Mouse (Mus musculus): Measurements from ENCODE around the gene Bpgm.

Gene Bpgm

DNA sequence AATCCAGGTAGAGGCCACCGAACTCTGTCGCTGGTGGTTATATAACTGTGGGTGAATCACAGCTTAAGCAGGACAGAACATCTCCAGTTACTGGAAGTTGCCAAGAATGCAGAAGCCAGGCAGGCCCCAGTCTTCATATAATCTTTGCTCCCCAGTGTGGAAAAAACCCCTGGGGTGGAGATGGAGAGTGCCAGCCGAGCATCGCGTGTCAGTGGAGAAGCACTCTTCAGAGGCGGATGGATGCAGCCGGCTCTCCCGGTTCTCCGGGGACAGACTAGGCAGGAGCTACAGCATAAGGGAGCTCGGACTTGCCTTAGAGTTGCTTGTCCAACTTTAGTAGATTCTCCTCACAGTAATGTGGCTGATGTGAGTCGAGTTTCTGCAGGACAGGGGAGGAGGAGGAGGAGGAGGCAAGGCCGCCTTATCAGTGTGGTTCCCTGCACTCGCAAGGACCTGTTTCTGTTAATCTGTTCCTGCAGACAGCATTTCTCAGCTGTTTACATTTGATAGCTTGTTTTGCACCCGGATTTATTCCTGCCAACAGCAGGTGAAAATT, 10.1 kb downstream of the Bpgm start:
- DNase-seq: no peak

DNA sequence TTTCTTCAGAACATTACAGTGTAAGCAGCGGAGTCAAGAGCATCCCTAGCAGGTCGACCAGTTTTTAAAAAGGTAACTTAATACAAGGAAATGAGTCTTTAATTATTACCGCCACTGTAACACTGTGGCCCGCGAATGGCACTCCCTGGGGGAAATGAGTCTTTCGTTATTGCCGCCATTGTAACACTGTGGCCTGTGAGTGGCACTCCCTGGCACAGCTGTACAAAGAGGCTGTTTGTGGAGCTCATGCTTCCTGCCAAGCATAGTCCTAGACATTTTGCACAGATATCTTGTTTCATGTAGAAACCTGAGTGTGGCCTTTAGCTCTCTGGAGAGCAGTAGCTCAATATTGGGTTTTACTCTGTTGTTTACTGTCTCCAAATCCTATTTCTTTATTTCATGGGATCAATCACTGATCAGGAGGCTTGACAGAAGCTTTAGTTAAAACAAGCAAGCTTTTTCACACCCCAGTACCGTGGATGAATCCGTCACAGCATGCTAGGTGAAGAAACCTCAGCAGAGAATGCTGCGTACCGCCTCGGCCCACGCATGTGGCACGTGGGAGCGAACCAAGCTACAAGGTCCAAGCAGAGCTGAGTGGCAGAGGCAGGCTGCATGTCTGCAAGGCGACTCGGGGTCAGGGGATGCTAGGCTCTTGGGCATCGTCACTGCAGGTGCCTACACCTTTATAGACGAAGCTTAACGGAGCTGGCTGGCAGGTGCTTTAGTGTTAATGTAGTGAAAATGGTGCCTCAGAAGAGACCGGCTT, 17.5 kb downstream of the Bpgm start:
- DNase-seq: no peak

DNA sequence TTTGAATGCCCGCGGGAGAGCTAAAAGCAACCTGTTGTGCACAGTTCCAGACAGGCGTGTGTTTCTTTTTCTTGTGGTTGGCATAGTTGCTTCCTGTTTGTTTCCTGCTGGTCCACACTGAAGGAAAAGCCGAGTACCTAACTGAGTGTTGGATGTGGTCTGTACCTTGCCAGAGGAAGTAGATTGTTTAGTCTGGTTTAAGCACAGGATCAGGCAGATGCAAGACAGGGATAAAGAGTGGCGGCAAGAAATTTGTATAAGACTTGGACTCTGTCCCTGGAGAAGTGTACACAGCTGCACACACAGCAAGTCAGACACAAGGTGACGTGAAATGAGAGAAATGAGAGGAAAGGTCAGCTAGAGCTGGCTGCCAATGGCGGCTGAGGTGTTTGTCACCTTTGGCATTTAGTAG, 19.1 kb downstream of the Bpgm start:
- no peak for DNase-seq

DNA sequence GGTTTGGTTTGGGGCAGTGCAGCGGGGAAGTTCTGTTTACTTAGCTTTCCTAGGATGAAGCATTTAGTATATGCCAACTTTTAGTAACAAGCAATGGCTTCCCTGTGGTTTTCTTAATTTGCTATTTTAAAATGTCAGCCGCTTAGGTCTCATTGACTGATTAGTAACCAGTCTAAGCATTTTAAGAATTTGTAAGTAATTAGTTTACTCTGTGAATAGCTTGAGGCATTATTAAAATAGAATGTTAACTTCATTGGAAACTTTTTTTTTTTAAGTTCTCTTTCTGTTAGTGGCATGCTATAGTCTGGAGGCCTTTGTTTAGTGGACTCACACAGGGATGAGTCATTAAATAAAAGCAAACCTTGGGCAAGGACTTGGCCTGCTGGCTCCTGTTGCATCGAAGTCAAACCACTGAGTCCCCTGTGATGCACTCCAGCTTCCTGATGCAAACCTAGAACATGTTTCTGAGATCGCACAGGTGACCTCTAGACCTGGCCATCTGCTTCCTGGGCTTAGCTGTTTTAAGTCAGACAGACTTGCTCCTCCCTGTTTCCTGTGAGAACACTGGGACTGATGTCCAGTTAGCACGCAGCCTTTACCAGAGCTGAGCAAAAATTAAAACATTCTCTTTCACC, 22.1 kb downstream of the Bpgm start:
- no peak for DNase-seq

DNA sequence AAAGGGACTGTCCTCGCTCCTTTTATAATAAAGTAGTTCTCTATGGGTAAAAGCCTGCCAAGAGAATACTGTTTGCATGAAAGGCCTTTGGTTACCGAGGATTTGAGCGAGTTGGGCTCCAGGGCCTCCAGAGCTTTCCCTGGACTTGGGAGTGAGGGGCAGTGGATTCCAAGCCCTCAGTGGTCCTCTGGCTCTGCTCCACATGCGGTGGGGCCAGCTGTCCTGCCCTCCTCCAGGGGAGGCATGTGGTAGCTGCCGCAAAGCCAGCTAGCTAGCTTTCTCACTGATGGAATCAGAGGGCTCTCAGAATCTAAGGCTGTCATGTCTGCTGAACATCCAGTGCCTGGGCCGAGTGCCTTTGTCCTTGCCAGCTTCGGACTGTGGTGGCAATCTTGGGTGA, 26.3 kb downstream of the Bpgm start:
- DNase-seq: no peak

DNA sequence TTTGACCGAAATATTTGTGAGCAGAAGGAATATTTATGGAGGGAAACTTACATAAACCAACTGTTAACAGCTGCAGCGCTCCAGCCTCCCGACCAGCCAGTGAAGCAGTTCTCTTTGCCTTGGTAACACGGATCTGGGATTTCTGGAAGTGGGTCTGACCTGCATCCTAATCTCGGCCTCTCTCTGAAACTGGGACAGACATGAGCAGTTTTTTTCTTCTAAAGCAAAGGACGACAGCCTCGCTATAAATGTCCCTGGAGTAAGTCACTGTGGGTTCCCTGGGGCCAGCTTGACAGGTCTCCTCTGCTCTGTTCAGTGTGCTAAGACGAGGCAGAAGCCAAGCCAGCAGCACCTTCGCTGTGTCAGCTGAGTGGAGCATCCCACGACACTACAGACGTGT, 29.9 kb downstream of the Bpgm start:
- DNase-seq: no peak

DNA sequence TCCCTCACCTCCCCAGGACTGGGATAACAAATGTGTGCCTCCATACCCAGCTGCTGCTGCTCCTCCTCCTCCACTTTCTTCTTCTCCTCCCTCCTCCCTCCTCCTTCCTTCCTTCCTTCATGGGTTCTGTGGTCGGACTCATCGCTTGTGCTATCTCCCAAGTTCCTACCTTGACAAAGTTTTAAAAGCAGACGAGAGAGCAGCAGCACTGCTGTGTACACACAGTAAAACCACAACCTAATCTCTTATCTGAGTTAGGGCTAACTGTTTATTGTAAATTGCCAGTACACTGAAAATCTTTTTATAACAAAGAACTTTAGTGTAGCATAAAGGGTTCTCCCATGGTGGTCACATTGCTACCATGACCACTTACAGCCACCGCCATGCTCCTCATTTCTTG, 31.6 kb downstream of the Bpgm start:
- DNase-seq: no peak

DNA sequence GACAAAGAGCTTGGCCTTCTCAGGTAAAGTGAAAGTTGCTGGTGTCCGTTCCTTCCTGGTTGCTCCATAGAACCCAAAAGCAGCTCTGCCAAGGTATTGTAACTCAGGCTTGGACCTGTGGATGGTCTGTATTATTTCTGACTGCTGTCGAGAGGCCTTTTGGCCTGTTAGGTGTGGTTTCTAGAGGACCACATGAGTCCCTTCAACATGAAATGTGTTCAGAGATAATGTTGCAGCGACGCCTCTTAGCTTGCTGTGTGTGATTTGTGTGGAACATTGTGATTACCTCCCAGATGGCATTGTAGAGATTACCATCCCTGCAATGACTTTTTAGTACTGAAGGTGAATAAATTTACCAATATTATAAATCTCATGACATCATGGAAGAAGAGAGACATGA, 32.0 kb downstream of the Bpgm start:
- no peak for DNase-seq

DNA sequence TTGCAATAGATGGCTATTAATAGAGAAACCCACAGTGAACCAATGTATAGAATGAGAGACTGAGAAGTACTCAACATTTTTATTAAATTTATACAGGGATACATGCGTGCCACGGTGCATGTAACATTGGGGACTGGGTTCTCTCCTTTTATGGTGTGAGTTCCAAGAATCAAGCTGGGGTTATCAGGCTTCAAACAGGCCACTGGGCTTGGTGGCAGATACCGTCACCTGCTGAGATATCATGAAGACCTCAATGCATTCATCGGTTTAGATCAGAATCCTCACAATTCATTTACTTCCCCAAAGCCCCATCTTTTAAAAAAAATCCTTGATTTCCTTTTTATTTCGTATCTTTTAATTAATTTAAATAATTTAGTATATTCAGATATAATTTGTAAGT, 34.3 kb downstream of the Bpgm start:
- no peak for DNase-seq

DNA sequence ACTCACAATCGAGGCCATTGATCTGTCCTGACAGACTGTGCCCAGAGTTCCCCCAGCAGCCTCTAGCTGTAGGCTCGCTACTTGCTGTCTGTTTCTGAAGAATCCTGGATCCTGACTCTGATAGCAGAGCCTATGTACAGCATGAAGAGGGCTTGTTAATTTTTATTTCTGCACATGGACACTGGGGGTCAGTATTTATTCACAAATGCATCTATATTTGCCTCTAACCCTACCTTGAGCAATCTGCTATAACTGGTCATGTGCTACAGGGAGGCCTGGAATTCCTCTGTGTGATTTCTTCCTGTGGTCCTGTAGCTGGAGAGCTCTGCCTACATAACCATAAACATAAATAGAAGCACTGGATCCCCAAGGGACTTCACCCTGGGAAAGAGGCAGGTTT, 35.4 kb downstream of the Bpgm start:
- DNase-seq: no peak

DNA sequence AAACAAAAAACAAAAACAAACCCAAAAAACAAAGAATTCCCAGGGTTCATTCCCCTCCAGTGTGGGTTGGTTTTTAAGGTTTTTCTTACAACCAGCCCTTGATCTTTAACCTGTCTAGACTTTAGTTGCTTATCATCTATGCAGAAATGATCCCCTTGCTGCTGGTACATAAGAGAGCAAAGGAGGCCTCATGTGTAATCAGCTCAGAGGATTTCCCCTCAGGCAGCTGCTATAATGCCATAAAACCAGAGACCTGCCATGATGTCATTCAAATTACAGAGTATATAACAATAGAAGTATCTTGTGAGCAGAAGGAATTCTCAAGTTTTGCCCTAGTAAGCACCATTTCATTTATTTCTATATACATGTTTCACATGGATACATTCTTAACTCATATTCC, 36.7 kb downstream of the Bpgm start:
- DNase-seq: no peak

DNA sequence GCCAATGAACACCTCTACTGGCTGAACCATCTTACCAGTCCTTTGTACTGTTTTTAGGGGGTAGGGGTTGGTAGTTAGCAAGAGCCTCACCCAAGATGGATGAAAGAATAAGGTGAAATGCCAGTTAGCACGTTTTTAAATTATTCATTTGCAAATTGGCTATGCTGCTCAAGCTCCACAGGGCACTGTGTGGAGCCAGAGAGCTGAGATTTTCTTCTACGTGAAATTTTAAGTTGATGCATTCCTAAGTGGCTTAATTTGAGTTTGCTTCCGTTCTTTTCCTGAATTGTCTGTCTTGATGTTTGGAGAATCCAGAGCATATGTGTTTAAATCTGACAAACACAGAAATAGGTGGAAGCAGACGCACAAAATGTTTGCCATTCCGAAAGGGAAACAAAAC, 38.6 kb downstream of the Bpgm start:
- no peak for DNase-seq

DNA sequence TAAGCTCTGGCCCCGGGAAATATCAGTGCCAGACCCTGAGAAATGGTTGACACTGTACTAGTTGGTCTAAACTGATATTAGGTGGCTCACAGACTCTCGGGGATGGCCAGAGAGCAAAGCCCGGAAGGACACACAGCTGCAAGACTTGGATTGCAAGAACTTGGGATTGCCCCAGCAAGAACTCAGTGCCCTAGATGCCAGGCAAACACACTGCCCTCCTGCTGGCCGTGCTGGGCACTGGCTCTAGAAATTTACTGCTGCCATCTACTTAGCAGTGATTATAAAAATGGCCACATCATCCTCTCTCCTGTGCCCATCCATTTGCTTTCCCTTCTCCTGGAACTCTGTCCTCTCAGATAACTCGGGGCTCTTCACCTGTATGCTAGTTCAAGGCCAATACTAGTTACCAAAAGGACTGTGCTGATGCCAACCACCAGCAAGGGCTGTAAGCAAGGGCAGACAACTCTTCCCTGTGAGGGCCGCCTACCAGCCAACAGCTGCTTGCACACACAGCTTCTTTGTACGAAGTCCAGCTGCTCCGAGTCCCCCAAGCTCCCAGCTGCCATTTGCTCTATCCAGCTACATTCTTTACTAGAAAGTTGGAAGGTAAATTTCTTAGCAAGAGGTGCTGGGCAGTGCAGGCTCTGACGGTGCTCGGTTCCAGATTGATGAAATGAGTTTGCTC, 39.2 kb downstream of the Bpgm start:
- no peak for DNase-seq

DNA sequence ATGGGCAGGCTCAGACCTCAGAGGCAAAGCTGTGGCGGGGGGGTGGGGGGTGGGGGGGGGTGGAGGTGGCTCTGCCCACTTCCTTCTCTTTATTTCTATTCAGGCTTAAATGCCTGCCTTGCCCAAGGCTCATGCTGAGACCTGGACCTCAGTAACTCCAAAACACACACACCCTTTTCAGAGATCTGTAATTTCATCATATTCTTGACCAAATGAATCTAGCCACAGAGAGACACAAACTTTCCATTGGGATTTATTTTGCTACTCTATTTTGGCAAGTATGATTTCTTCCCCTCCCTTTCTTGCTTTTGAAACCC, 39.7 kb downstream of the Bpgm start:
- DNase-seq: no peak

DNA sequence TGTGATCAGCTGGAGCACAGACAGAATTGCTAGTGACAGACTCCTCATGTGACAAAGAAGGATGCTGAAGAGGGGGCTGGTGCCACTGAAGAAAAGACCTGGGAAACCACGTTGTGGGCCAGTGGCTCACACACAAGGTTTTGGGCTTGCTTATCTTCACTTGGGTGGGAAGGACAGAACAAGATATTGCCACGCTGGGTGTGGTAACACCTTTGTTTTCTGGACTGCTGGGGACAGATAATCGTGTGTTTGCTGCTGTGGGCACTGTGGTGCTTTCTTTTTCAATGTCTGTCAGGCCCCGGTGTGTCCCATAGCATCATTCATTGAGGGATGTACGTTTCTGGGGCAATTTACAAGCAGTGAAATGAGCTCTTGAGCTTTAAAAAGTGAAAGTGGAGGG, 41.7 kb downstream of the Bpgm start:
- no peak for DNase-seq

DNA sequence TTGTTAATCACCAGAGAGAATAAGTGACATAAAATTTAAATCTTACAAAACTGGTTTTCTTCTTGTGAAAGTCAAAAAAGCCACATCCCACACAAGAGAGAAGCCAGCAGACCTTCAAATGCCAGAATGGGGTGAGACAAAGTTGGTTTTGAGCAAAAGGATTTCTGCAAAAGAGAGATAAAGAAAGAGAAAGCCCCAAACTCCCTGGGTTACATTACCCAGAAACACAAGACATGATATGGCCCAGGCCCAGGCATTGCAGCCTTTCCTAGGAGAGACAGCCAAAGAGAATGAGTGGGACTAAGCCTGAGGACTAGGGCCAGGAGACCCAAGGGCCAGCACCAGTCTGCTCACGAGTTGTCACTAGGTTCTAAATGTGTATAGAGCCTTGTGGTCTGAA, 43.1 kb downstream of the Bpgm start:
- no peak for DNase-seq

DNA sequence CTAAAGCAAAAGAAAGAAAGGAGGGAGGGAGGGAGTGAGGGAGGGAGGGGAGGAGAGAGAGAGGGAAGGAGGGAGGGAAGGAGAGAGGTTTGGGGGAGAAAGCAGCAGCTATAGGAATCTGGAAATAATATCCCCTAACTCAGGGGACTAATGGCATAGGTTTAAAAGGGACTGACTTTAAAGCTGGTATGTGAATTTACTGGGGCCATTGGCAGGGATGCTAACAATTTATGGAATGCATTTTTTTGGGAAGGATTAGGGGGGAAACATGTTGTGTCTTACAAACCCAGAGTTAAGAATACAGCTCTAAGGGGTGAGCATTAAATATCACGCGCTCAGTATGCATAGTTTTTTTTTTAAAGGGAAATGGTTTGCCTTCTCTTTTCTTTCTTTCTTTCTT, 44.5 kb downstream of the Bpgm start:
- no peak for DNase-seq

DNA sequence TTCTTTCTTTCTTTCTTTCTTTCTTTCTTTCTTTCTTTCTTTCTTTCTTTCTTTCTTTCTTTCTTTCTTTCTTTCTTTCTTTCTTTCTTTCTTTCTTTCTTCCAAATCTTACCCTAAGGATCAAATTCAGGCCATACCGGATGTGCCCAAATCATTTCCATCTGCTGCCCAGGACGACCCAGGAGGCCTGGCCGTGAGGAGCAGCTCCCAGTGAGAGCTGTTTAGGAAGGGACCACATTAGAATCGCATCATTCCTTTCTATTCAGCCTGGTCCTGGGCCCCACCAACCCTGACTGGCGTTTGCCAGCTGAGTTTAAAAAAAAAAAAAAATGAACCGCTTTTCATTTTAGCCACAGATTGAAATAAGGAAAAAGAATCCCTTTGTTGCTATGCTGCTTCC, 44.9 kb downstream of the Bpgm start:
- DNase-seq: no peak

DNA sequence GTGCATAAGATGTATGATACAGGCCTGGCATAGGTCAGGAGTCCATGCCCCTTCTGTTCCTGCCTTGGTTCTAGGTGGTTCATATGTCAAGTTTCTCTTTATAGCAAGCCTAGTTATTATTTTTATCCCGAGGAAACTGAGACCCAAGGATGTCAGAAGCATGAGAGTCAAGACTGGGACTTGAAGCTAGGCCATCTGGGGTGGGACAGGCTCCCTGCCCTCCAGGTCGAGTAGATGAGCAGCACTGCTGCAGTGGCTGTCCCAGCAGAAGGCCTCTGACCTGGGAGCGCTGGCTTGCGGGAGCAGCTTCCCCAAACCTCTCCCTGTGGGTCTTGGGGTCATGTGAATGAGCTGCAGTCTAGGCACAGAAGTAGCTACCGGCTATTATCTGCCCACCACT, 47.5 kb downstream of the Bpgm start:
- DNase-seq: no peak

DNA sequence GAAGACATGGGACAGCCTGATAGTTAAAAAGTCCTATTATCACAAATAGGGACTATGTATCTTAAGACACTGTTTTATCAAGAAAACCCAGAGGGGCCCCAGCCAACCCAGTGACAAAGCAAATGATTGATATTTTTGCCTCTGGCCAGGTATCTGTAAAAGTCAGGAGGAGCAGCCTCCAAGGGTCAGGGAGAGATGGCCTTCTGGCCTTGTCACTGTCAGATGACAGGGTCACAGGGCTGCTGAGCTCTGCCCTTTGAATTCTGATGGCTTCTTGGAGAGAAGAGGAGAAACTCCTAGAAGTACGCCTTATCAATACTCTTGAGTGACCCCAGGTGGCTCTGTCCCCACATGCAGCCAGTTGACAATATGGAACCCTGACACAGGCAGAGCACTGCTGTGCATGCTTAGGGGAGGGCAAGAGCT, 49.5 kb downstream of the Bpgm start:
- DNase-seq: no peak

DNA sequence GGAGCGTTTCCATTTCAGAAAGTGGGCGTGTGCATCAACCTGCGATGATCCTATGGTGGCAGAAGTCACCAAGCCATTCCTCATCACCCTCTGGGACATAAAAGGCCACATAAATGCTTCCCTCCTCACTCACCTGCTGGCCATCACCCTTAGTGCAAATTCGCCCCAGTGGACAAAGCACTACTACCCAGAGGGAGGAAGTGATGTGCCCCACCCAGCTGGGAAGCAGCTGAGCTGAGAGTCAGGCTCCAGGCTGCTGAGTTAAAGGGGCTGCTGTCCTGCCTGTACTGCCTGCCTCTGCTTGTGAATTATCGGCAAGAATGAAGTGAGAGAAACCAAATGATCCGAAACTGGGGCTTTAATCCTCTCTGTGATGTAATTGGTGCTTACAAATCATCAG, 49.9 kb downstream of the Bpgm start:
- DNase-seq: no peak

DNA sequence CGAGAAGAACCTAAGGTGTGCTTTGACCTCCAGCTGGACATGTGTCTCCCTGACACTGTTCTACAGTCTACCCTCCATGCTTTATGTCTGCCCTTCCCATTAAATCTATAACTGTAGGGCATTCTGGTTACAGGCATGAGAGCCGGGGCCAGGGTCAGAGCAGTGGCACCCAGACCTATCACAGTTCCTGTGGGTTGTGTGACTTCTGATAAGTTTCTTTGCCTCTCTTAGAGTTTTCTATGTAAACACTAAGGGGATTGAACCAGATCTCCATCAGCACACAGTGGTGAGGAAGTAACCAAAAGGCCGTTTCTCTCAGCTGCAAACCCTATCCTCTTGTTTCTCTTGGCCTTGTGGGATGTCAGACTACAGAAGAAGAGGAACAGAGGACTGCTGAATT, 50.4 kb downstream of the Bpgm start:
- no peak for DNase-seq

DNA sequence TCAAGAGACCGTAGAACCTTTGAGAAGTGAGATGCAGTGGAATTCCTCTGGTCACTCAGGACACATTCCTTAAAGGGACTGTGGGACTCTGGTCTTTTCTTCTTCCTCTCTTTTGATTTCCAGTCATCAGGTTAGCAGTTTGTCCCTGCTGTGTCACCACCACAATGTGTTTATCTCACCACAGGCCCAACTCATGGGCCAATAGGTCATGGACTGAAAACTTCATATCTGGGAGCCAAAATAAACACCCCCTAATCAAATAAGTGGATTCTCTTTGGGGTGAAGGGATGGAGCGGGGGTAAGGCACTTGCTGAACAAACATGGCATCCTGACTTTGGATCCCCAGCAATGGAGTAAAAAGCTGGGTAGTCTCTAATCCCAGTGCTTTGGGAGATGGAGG, 52.1 kb downstream of the Bpgm start:
- no peak for DNase-seq

DNA sequence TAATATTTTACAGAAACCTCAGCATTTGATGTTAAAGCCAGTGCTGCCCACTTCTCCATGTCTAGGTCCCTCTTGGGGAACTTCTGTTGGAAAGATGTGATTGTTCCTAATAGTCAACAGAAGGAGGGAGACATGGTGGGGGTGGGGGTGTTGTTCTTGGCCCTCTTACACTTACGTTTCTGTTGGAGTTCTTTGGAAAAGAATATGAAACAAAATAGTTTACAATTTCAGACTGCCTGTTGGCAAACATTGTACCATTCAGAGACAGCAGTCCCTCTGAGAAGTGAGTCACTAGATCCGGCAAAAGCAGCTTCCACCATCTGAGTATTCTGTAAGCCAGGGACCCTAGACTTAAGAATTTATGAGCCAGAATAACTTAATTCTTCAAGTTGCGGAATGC, 54.0 kb downstream of the Bpgm start:
- no peak for DNase-seq

Measured in spleen, adult 18-20 months (tissue).